Mouse (Mus musculus) c-Kit-positive CD71-negative TER-119-negative erythroid progenitor cells, embryonic 14.5 days (primary cell): ENCODE measurements around the gene Stxbp4.

ENCODE experiments used
- DNase-seq: peaks from one replicate; pipeline ENCODE4 v3.0.0-alpha.2; 2013; ENCODE audit warnings: low read depth

Stxbp4 gene

GRCm38 (mm10) chr11:90650231-90650885 lies 12.5 kb upstream of the Stxbp4 start:
- no peak for DNase-seq

GRCm38 (mm10) chr11:90649777-90650176 lies 11.9 kb upstream of the Stxbp4 start:
- DNase-seq: no peak

GRCm38 (mm10) chr11:90638312-90638830 lies 487 bp upstream of the Stxbp4 start:
- DNase-seq: no peak

GRCm38 (mm10) chr11:90634661-90635060 lies 3.2 kb downstream of the Stxbp4 start:
- no peak for DNase-seq

GRCm38 (mm10) chr11:90632480-90632879 lies 5.4 kb downstream of the Stxbp4 start:
- no peak for DNase-seq

GRCm38 (mm10) chr11:90627751-90628150 lies 10.1 kb downstream of the Stxbp4 start:
- no peak for DNase-seq

- DNase-seq: no peak
Measured at GRCm38 (mm10) chr11:90625174-90625573, 12.7 kb downstream of the Stxbp4 start.

GRCm38 (mm10) chr11:90623477-90623876 lies 14.4 kb downstream of the Stxbp4 start:
- DNase-seq: peak; percentile 46

GRCm38 (mm10) chr11:90622500-90622899 lies 15.4 kb downstream of the Stxbp4 start:
- DNase-seq: no peak

- no peak for DNase-seq
Measured at GRCm38 (mm10) chr11:90622044-90622443, 15.8 kb downstream of the Stxbp4 start.

- DNase-seq: no peak
Measured at GRCm38 (mm10) chr11:90616431-90616830, 21.5 kb downstream of the Stxbp4 start.

GRCm38 (mm10) chr11:90614743-90615142 lies 23.1 kb downstream of the Stxbp4 start:
- DNase-seq: no peak

GRCm38 (mm10) chr11:90612118-90612517 lies 25.8 kb downstream of the Stxbp4 start:
- DNase-seq: no peak

GRCm38 (mm10) chr11:90603066-90603465 lies 34.8 kb downstream of the Stxbp4 start:
- no peak for DNase-seq

- no peak for DNase-seq
Measured at GRCm38 (mm10) chr11:90595826-90596225, 42.1 kb downstream of the Stxbp4 start.

- no peak for DNase-seq
Measured at GRCm38 (mm10) chr11:90590996-90591395, 46.9 kb downstream of the Stxbp4 start.

- peak; percentile 12 for DNase-seq
Measured at GRCm38 (mm10) chr11:90586203-90586602, 51.7 kb downstream of the Stxbp4 start.

- DNase-seq: no peak
Measured at GRCm38 (mm10) chr11:90585754-90586153, 52.1 kb downstream of the Stxbp4 start.

GRCm38 (mm10) chr11:90577057-90577780 lies 60.7 kb downstream of the Stxbp4 start:
- no peak for DNase-seq

GRCm38 (mm10) chr11:90576282-90576972 lies 61.5 kb downstream of the Stxbp4 start:
- DNase-seq: no peak

- DNase-seq: no peak
Measured at GRCm38 (mm10) chr11:90575491-90576048, 62.3 kb downstream of the Stxbp4 start.

- no peak for DNase-seq
Measured at GRCm38 (mm10) chr11:90570646-90571259, 67.1 kb downstream of the Stxbp4 start.
